In genomic region chr8:94174619-94175213, GRCm38 (mm10) we compare ENCODE assay signal across 2 mouse cellular contexts.
TF ChIP-seq lines count a peak whose summit lies in the region.

No protein-coding gene starts in this region.

TF ChIP-seq in CH12.LX, 34 proteins besides CTCF, POLR2A, EP300 and RAD21:
- TF ChIP-seq TBP (conservative IDR thresholded peaks at IDR 0.05; ENCODE audit: low read depth, low read length) = no peak
- 0 out of 2 replicates have a peak, but pooled peaks have one; percentile 9 for TF ChIP-seq SMC3 (IDR thresholded peaks at IDR 0.05; ENCODE audit: low read depth, low read length)

TF ChIP-seq in ES-E14, 5 proteins besides CTCF, POLR2A, EP300 and RAD21:
- TF ChIP-seq CHD2 (IDR thresholded peaks at IDR 0.05; ENCODE audit: low read depth, low read length) (no peak), ZC3H11A (IDR thresholded peaks at IDR 0.05; ENCODE audit: borderline replicate concordance, low read depth, low read length) (no peak), MAFK (IDR thresholded peaks at IDR 0.05; ENCODE audit: insufficient read depth, low read depth, low read length) (no peak), HCFC1 (IDR thresholded peaks at IDR 0.05; ENCODE audit: borderline replicate concordance, insufficient read depth, low read length) (no peak), ZNF384 (IDR thresholded peaks at IDR 0.05; ENCODE audit: low read depth, low read length) (no peak)
